10 mouse cellular contexts compared by ENCODE assay signal in genomic region chr6:87170875-87171274, GRCm38 (mm10).
DNase-seq lines count a peak whose midpoint lies in the region; ATAC-seq lines count a peak whose summit lies in the region.
"Had no signal": no experiment of that assay in that cellular context is flagged by ENCODE, and none has a peak within 500 bp of the region (broad histone marks: within the 10 kb centered on the region; RNA-seq: fewer than 3 reads in every experiment).

No protein-coding gene starts in this region.

- peak; percentile 84 for ATAC-seq in frontal cortex, adult (ENCODE audit: low TSS enrichment)
- ATAC-seq: midbrain, embryonic 16.5 days had no signal

- DNase-seq in frontal cortex, postnatal 25 days (ENCODE audit: low spot score in 2 of 2): no peak
- peak; percentile 18 for DNase-seq in kidney, postnatal 14 days
- DNase-seq in kidney, adult 11 months: no peak
- DNase-seq in lung, postnatal 25 days (ENCODE audit: low spot score): peak; percentile 47
- no peak for DNase-seq in lung, postnatal 10 days
- peak; percentile 62 for DNase-seq in skeletal muscle tissue, adult 2 months (ENCODE audit: low read depth, low spot score)
- no peak for DNase-seq in layer of hippocampus, adult 9-11 months
- DNase-seq: cerebellum, postnatal 10 days had no signal

Comparison
In these comparisons a context has a peak if more than half of its experiments do, and no peak if none do; other contexts are left out.
1. DNase-seq: peak in kidney, postnatal 14 days (single experiment), lung, postnatal 25 days (single experiment) and skeletal muscle tissue, adult 2 months (single experiment); none in frontal cortex, postnatal 25 days (0 of 2), kidney, adult 11 months (single experiment), lung, postnatal 10 days (single experiment) and layer of hippocampus, adult 9-11 months (single experiment).